Mouse (Mus musculus): Measurements from ENCODE around the gene Ablim1.
A peak's percentile ranks its signal among the peaks of the same experiment; 100 is the strongest.

The Ablim1 gene

DNA sequence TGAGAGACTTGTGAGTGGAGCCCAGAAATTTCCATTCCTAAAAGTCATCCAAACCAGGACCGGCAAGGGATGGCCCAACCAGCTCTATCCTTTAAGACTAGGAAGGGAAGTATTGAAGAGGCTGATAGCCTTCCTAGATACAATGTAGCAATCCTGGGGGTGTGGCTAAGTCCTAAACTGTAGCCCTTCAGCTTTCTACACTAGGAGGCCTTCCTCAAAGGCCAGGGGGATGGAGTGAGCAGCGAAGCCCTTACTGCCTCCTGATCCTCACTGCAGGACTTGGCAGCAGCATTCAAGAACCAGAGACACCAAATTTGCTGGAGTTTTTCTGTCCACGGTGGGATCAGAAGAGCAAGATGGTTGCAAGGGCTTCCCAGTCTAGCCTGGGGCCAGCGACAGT lies 97.6 kb downstream of the Ablim1 start:
- no peak for DNase-seq (ENCODE audit: low spot score)

DNA sequence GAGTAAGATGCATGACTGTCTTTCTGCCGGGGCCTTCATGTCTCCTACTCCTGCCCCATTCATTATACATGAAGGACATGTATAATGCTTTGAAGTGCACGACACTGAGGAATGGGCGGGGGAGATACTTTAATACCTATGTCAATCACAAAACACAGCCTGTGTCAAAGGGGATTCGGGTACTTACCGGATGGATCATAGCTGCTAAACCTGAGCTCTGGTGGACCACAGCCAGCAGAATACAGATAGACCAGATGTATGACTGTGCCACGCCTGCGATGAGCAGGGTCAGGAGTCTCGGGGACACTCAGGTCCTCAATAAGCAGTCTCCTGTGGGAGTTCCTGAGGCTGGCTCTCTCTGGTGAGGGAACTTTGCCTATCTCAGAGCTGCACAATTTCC lies 99.2 kb downstream of the Ablim1 start:
- DNase-seq (ENCODE audit: low spot score), result no peak

DNA sequence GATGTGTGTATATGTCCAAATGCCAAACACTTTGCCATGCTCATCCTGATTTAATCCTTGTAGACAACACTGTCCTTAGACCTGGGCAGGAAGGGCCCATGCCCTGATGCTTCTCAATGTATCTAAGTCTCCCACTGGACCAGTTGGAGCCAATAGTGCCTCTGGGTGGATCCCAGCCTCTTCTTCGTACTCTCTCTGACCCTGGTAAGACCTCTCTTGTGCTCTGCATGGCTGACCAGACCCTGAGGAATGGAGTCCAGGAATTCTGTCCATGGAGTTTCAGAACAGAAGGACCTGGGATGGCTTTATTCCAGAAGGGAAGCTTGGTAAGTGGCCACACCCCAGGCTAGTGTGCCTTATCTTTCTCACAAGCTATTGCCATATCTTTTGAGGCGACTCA lies 102.3 kb downstream of the Ablim1 start:
- no peak for DNase-seq (ENCODE audit: low spot score)

DNA sequence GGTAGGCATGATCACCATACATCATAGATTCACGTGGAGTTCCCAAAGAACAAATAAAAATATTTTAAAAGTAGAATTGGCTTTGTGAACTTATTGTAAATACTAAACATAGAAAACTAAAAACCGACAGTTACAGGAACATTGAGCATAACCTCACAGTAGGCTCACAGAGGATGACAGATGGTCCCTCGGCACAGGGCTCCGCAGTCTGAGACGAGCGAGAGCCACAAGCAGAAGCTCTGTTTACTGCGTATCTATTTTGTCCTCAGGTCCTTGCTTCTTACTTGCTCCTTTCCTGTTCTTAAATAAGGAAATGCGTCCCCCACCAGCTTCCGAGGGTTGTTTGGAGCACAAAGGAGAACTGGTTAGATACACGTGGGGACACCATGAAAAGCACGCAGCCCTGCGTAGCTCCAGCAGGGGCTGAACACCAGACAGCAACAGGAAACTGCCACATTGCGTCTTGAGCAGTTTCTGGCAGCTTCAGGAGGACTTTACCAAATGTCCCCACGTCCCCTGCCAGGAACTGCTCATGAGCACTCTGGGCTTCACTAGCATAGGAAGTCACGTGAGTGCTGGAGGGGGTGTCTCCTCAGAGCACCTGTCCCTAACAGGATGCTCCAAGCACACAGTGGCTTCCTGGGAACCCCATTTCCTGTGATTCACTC lies 103.1 kb downstream of the Ablim1 start:
- peak; percentile 75 for DNase-seq (ENCODE audit: low spot score)

DNA sequence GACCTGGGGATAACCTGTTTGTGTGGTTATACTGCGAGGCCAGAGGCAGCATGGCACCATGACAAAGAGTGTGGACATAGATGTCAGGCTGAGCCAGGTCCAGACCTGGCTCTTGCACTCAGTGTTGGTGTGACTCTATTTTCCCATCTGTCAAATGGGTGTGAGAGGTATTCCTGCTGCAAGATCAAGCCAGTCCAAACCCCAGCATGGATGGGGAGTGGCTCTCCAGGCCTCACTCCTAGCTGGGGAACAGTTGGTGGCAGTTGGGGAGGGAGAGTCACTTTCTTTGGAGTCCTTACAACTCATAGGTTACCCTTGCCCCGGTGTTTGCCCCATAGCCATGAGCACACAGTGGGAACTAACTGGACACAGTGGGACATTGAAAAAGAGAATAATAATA lies 103.8 kb downstream of the Ablim1 start:
- DNase-seq (ENCODE audit: low spot score), result no peak

DNA sequence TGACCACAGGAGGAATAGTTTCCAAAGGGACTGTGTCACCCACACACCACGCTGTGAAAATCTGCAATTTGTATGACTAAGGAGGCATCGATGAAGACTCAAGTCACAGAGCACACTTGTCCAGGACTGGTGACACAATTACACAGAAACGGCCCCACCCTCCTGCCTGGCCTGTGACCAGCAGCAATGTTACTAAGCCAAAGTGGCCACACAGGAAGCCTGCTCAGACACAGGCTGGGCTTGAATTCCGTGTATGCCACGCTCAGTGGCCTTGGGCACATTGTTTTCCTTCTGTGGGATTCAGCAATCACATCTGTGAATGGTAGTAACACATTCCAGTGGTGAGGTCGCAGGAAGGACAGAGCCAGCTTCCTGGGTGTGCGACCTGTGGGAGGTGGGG lies 110.6 kb downstream of the Ablim1 start:
- DNase-seq (ENCODE audit: low spot score), result no peak

DNA sequence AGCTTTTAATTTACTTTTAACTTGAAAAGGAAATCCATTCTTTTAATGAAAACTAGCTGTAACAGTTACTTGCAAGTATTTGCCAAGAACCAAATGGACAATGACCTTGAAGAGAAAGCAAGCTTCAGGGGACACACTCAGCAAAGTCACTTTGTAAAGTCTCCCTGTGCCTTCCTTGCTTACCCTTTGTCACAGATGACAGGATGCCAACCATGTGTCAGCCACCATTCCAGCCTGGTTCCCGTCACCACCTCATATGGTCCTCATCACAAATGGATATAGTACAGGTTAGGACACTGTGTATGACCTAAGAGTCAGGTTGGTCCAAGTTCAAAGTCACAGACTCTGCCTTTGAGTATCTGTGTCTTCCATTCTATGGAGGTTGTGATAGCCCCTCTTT lies 112.2 kb downstream of the Ablim1 start:
- DNase-seq (ENCODE audit: low spot score), result no peak

DNA sequence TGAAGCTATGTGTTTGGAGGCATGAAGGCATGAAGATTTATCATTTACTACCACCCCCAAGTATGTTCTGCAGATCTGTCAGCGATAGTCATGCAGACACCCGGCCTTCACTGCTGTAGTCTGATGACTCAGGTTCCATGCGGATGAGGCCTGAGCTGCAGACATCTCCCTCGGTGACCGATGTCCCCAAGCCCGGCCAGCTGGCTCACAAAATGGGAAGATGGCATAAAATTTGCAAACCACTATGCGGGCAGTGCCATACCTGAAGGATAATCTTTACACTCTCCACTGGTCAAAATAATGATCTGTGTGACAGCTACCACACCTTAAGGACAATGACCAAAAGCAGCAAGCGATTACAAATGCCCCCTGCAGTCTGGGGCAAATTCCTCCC lies 113.6 kb downstream of the Ablim1 start:
- DNase-seq (ENCODE audit: low spot score), result no peak

DNA sequence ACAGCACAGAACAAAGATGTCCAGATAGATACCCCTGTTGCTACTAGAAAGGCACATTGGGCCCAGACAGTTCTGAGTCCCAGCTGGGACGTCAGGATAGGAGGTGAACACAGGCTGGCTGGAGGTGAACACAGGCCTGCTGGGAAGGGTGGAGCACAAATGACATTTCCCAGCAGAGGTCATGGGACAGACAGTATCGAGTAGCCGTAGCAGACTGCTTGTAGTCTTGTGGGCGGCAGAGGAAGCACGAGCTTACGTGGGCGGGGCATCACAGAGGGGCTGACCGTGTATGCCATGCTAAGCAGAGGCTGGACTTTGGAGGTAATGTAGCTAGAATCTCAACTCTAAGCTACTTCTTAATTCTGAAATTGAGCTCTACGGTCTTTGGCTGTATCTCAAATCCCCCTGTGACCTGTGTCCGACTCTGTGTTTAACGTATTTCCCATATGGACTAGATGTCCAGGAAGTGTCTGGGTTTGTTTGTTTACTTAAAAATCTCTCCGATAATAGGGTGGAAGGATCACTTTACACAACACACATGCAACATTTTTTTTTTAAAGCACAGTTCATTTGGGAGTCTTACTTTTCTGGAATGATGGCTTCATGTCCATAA lies 114.1 kb downstream of the Ablim1 start:
- DNase-seq (ENCODE audit: low spot score), result no peak

DNA sequence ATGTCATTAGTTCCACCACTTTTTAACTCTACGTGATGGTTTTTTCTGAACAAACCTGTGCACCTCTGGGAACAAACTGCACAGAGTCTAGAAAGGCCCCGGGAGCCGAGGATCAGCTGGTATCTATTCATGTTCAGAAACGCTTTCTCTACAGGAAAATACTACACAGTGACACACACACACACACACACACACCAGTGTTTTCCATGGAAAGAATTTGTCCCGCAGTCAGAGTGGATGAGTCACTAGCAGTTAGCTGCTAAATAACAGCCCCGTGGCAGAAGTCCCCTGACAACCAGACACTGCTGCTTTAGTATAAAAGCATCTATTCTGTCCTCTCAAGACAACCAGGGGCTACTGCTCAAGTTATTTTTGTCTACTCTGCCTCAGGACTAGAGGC lies 115.4 kb downstream of the Ablim1 start:
- DNase-seq (ENCODE audit: low spot score), result no peak

DNA sequence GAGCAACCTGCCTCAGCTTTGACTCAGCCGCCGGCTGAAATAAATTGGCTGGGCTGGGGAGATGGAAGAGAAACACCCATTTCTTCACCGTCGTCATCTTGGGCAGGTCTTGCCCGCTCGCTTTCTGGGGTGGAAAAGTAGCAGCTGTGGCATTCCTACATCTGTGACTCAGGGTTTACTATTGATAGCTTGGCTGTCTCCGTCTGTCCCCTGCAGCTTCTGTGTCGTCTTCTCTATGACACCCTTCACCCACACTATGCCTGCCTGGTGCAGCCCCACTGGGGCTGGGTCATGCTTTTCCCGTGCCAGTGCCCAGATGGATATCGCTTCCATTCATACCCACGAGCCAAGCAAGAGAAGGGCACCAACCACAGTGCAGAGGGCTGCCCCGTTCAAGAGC lies 116.2 kb downstream of the Ablim1 start:
- no peak for DNase-seq (ENCODE audit: low spot score)

DNA sequence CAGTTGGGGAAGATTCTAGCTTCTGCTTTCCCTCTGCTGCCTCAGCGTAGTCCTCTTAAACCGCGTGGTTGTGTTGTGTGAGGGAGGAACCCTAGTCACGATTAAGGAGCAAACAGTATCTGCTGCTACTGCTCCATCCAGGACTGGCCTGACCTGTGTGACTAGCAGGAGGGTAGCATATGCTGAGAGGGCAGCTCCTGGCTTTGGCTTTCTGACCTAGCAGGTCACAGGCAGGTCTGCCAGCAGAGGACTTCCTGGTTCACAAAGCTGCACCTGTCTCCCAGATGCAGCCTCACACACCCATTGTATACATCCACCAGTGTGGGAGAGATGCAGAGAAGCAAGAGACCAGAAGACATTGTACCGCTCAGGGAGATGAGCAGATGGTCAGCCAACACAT lies 116.7 kb downstream of the Ablim1 start:
- no peak for DNase-seq (ENCODE audit: low spot score)

DNA sequence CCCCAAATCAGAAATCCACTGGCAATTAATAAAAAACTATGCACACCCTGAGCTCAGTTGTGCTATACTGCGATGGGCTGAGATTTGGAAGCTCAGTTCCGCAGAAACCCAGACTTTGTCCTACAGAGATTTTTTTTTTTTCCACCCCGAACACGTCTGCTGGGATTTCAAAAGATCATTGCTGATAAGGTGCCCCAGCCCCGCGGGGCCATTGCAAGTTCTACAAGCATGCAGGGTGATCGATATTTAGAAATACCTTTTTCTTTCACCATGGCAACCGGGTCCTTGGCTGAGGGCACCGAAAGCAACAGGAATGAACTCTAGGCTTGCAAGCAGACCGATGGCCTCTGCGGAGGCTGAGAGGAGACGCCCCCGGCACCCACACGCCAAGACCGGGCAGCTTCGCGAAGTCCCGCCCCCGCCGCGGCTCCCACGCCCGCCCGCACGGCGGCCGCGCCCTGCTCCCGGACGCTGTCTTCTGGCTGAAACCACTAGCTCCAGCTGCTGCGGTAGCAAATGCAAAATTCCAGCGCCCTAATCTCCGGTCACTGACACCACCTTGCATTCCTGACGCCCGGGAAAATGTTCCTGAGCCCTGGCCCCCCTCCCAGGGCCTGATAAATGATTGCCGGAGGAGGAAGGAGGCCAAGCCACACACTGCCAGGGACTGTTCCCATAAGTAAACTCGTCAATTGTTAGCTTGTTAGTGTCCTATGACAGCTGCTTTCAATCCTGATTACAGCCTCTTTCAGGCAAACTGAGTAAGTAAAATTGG lies 117.5 kb downstream of the Ablim1 start:
- peak; percentile 43 for DNase-seq (ENCODE audit: low spot score)

DNA sequence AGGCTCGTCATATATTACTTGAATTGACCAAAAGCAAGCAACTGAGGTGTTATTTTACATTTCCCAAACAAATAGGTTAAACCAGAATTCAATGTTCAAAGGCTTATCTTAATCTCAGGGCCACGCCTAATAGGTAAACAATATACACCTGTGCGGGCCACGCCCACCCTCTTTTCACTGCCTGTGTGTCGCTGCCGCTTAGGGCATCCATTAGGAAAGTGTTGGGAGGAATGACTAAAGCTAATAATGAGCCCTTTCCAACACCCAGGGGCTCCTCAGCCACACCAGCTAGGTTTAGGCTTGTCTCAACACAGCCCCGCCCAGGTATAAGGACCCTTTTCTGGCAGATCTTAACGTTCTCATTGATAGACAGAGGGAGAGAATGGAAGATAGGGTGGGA lies 118.1 kb downstream of the Ablim1 start:
- no peak for DNase-seq (ENCODE audit: low spot score)

DNA sequence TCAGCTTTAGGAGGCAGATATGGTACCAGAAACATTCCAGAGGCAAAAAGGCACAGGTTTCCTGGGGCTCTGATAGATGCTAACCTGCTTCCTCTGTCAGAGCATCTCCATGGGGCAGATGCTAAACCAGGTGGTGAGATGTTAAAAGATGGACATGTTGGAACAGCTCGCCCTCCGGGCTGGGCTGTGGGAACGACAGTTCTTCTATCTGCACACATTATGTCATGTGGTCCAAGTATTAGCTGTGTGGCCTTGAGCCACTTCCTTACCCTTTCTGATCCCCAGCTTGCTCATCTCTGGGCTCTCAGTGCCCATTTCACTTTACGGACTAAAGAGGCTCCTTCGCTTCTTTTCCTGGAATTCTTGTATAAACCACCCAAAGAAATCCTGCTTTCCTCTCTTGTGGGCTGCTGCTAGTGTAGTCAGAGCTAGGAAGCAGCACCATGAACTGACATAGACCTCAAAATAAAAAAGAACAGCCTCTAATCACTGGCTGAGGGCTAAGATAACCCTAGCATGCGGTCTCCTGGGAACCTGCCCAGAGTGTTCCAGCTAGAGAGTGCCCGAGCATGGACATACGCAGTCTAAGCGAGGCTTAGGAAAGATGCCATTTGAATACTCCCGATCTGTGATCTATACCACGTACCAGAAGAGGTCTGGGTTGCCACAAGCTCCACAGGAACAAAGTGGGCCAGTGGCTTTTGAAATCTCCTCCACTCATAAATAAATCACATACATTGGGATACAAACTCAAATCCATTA lies 119.4 kb downstream of the Ablim1 start:
- no peak for DNase-seq (ENCODE audit: low spot score)

DNA sequence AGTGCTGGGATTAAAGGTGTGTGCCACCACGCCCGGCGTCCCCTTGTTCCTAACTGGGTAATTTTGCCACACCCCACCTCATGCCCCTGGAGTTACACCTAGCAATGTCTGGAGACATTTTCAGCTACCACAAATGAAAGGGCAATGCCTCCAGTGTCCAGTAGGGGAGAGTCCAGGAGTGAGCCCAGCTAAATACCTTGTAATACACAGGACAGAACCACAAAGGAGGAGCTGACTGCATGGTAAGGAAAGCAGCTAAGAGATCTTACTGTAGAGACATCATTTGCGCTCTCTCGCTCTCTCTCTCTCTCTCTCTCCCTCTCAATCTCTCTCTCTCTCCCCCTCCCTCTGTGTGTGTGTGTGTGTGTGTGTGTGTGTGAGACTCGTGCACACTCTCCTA lies 120.8 kb downstream of the Ablim1 start:
- DNase-seq (ENCODE audit: low spot score), result no peak

DNA sequence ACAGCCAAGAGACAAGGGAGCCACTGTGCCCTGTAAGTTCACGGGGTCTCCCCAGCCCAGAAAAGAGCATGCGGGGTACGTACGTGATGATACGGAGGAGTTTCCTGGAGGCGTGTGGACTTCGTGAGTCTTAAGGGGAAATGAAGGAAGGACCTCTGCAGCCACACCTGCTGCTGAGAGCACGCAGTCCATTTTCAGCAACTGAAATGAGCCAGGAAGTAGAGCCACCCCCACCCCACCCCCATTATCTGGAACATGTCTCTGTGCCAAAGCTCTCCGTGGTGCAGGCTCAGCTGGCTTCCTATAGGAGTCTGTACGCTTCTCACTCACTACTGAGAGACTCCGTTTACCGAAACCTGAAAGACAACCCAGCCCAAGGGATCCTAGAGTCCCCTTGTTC lies 121.3 kb downstream of the Ablim1 start:
- no peak for DNase-seq (ENCODE audit: low spot score)

DNA sequence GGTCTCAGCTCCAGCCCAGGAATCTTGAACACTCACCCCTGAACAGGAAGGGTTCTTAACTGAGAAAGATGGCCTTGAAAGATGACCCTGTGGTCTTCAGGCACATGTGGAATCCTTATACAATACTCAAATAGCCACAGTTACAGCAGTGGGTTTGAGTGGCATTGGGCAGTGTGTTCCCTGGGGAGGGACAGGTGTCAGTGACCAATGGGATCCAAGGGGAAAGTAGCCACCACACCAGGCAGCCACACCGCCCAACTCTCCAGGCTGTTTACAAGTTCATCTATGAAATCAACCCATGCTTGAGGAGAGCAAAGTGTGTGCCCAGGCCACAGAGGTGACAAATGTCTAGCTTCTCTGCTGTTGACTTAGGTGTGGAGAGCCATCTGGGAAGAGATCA lies 123.6 kb downstream of the Ablim1 start:
- no peak for DNase-seq (ENCODE audit: low spot score)

DNA sequence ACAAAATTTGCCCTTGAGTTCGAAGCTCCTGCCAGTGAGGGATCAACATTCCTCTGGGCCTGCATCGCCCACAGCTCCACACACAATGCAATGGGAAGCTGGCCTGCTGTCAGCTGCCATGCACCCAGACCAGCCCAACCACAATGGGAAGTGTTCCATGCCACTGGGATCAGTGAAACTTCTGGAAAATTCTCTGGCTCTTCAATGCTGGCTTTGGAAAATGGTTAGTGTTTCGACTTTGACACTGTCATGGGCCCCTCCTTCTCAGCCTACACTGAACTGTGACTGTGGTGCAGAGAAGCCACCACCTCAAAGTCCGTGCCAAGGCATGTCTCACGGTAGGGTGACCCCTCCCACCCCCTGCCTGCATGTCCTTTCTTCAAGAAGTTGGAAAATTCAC lies 125.3 kb downstream of the Ablim1 start:
- no peak for DNase-seq (ENCODE audit: low spot score)

DNA sequence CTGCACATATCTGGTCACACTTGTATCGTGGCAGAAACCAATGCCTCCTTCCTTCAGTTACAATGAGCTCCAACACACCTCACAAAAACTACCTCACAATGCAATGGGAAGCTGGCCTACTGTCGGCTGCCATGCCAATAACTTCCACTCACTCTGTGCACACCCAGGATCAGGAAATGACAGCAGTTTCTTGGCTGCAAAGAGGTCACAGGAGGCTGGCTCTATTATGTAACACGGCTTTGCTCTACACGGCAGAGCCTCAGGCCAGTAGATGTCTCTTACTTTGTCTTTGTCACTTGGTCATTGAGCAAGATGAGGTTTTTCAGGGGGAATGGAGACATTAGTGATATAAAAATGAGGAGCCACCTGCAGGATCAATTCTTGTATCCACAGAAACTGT lies 126.2 kb downstream of the Ablim1 start:
- DNase-seq (ENCODE audit: low spot score), result no peak

DNA sequence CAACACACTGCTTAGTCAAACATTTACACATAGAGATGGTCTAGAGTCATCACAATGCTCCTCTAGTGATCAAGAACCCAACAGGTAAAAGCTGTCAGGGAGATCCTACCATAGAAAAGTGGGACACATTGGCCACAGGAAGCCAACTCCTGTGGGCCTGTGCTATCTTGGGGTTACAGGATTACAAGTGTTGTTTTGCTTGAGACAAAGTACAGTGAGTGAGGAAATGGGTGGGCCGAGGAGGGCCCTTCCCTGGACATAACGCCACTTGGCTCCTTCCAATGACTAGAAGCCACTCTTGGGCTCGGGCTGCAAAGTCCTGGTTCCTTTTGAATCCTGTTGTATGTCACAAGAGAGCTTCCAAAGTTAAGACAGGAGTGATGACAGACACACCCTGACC lies 129.7 kb downstream of the Ablim1 start:
- DNase-seq (ENCODE audit: low spot score), result no peak

DNA sequence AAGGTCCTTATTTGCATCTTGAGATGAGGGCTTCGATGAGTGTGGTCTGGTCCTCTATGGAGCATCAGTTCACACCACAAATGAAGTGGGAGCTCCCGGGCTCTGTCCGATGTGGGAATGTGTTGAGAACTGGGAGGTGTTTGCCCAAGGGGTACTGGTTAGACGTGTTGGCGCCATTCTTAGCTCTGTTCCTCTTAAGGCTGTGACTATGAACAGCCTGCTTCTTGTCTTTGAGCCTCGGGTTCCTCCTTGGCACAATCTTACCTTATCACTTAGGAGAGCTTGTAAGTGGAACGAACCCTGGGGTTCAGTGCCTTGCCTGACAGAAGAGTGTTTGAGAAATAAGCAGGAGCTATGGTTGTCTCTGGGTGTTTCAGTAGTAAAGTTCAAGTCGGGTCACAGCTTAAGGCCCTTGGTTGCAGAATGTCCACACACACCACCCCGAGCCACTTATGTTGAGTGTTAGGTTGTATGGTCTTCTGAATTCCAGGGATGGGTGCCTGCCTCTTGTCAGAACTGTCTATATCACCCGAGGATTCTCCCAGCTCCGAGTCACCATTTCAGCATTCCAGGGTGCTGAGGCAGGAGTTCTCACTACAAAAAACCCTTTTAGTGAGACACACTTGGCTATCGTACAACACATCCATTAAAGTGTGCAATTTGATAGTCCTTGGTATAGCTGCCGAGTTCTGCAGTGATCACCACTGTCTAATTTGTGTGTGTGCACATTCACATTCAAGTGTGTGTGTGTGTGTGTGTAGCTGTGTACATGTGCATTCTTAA lies 131.6 kb downstream of the Ablim1 start:
- no peak for DNase-seq (ENCODE audit: low spot score)

All from layer of hippocampus, adult 11-12 months (tissue).